Mouse (Mus musculus): Measurements from ENCODE around the gene B830017H08Rik.

DNA sequence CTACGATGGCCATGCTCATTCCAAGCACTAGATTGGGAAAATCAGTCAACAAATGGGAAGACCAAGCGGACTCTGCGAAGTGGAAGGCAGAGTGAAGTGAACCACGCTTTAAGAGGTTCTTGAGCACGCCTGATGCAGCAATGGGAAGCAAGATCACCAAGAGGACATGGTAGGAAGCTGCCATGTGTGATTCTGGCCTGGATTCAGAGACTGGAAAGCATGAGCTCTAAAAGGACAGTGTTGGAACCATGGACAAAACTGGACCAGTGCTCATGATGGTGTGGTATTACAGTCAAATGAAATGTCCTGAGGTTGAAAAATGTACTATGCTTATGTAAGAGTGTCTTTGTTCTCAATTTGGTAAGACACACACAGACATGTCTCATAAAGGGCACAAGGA is 18.4 kb downstream of the B830017H08Rik start:
- no peak for TF ChIP-seq CTCF (IDR thresholded peaks at IDR 0.05; ENCODE audit: borderline replicate concordance, control insufficient read depth, extremely low read depth, insufficient read depth, low read length, poor library complexity)
- TF ChIP-seq POLR2A (IDR thresholded peaks at IDR 0.05; ENCODE audit: control insufficient read depth, extremely low read depth, insufficient read depth, low read length, poor library complexity): no peak
